Mouse (Mus musculus) small intestine, adult 2 months (tissue): ENCODE data around the gene Arpc4. TPM values are rescaled to one million over a fixed set of nuclear protein-coding genes. Genes with fewer than 3 reads are reported as not detected.
"Not testable (repeated sequence)": the region's sequence is repeated elsewhere in the genome, so short reads cannot be mapped to it uniquely, and the experiment has no call there.

ENCODE experiments used
- H3K27ac ChIP-seq: fragments of 200-500 bp; 2 replicates; pipeline ENCODE4 v1.5.1; 2012; ENCODE audit warnings: low read depth, low read length, control low read depth, inconsistent platforms; ENCODE audit not compliant: insufficient read depth
- H3K27me3 ChIP-seq: fragments of 200-500 bp; 2 replicates; pipeline ENCODE4 v1.6.1; 2012; ENCODE audit warnings: mild to moderate bottlenecking, moderate library complexity, low read length, inconsistent platforms; ENCODE audit not compliant: control insufficient read depth, insufficient read depth
- H3K36me3 ChIP-seq: fragments of 200-500 bp; 2 replicates; pipeline ENCODE4 v1.6.1; 2012; ENCODE audit warnings: mild to moderate bottlenecking, low read length, control low read depth, inconsistent platforms; ENCODE audit not compliant: control insufficient read depth, insufficient read depth
- H3K4me1 ChIP-seq: fragments of 200-500 bp; 2 replicates; pipeline ENCODE4 v1.6.1; 2012; ENCODE audit warnings: low read length, inconsistent platforms, mixed read lengths; ENCODE audit not compliant: control insufficient read depth, insufficient read depth, insufficient read length
- H3K4me3 ChIP-seq: fragments of 200-500 bp; 2 replicates; pipeline ENCODE4 v1.5.1; 2012; ENCODE audit warnings: low read depth, mild to moderate bottlenecking, control low read depth, inconsistent platforms, low read length, moderate library complexity
- CTCF ChIP-seq: fragments of 200-500 bp; IDR thresholded peaks from 2 replicates; pipeline ENCODE4 v1.5.1; 2012; ENCODE audit warnings: low read depth, mild to moderate bottlenecking, control low read depth, inconsistent platforms, low read length, moderate library complexity, mixed read lengths; ENCODE audit not compliant: insufficient replicate concordance, insufficient read length; ENCODE audit errors: extremely low read depth
- POLR2A ChIP-seq: fragments of 200-500 bp; IDR thresholded peaks from 2 replicates; pipeline ENCODE4 v1.6.1; 2012; ENCODE audit warnings: low read depth, mild to moderate bottlenecking, control low read depth, inconsistent platforms, low read length, moderate library complexity
- WGBS: fragments of 180-500 bp; shearing (Covaris S2); methylation state at CpG from one replicate; pipeline ENCODE4 v1.1.7; 2018; 5-methylcytosine and 5-hydroxymethylcytosine counted together
- polyA plus RNA-seq: library from polyadenylated mRNA; depleted of rRNA; stranded (reverse); fragments of >200 nt; gene quantifications from 2 replicates; pipeline ENCODE4 v1.2.3, GENCODE M21; 2012; rRNA removed

Arpc4 gene
- polyA plus RNA-seq, result 45.9 and 96.0 TPM in 2 replicates

DNA sequence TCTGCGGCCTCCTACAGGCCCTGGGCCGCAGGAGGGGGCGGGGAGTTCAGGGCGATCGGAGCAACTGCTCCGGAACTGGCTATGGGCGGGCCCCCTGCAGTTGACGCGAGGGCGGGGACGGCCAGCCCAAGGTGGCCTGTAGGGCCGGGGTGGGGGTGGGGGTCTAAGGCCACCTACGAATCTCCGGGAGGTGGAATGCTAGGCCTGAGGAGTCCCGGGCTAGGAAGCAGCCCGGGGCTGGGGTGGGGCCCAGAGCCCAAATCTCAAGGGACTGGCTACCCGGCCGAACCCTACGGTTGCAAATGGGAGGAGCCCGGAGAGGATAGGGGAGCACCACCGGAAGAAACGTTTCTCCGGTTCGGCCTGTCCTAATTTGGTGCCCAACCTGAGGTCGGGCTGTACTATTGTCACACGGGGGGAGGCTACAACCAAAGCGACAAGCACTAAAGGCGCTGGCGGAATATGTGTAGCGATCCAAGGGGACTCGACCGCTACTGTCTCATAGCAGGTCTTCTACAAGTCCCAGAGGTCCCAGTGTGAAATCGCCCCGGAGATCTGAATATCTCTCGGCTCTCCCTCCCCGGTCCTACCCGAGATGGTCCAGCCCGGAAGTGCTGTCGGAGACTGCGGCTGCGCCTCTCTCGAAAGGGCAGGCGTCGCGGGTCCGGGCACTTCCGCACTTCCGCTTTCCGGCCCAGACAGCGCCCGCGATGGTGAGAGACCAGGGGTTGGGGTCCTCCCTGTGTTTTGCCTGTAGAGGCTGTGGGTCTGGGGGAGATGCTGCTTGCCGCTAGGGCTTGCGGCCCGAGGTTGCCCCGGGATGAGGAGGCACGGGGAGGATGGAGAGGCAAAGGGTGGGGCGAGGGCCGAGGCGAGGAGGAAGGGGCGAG lies at the start of gene Arpc4, which contains the start of gene Tada3:
Gene Arpc4, plus strand, starts transcription at position 620 of the 890 bp plus-strand sequence.
Gene Tada3, minus strand, starts transcription at position 388 of the 890 bp plus-strand sequence.
- under 1% methylated on average over 61 of the region's 61 CpGs for WGBS

DNA sequence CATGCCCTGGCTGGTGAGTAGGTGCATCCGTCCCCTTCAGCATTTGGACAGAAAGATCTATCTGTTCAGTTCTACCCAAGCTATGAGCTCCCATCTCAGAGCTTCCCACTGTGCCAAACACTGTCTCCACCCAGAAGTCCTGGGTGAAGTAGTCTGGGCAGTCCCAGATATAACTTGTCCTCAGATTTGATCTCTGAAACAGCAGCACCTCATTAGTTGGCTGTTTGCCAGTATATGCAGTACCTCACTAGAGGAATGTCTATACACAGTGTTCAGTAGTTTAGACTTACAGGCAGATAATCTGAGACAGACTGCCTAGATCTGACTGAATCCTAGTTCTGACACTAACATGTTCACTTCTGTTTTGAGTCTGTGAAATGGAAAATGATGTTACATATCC lies 48.5 kb upstream of the Arpc4 start:
- TF ChIP-seq POLR2A (no peak), CTCF (no peak)
- no peak overlapping the region for H3K27ac ChIP-seq
- no peaks in the 10 kb centered on the region for H3K27me3 ChIP-seq
- peaks cover 15% of the 10 kb centered on the region for H3K4me1 ChIP-seq
- no peak overlapping the region for H3K4me3 ChIP-seq
- 93% methylated on average over 1 of the region's 1 CpGs for WGBS
- H3K36me3 ChIP-seq, result peaks cover 11% of the 10 kb centered on the region

More for the DNA sequence above, at the start of gene Arpc4, which contains the start of gene Tada3:
- no peaks in the 10 kb centered on the region for H3K27me3 ChIP-seq
- H3K27ac ChIP-seq, result peak within 1 kb of the TSS; percentile 98
- H3K4me1 ChIP-seq, result peaks cover 14% of the 10 kb centered on the region
- TF ChIP-seq POLR2A, result peak; percentile 66
- no peak for TF ChIP-seq CTCF
- peak within 1 kb of the TSS; percentile 71 for H3K4me3 ChIP-seq
- H3K36me3 ChIP-seq, result peaks cover 39% of the 10 kb centered on the region

DNA sequence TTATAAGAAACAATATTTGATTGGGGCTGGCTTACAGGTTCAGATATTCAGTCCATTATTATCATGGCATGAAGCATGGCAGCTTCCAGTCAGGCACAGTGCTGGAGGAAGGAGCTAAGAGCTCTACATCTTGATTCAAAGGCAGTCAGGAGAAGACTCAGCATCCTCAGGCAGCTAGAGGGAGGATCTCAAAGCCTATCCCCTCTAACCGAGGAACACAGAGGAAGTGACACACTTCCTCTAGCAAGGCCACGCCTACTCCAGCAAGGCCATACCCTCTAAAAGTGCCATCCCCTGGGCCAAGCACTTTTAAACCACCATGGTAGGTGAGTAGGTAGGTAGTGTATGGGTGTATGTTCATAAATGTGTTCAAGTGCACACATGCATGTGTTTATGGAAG lies 47.4 kb upstream of the Arpc4 start:
- Histone ChIP-seq H3K4me3 (no peak overlapping the region), H3K4me1 (peaks cover 16% of the 10 kb centered on the region), H3K27me3 (no peaks in the 10 kb centered on the region), H3K36me3 (peaks cover 15% of the 10 kb centered on the region; the same call in 1 of the 2 replicates), H3K27ac (no peak overlapping the region)
- WGBS, result 46% methylated on average over 2 of the region's 2 CpGs
- TF ChIP-seq CTCF (no peak), POLR2A (no peak)

DNA sequence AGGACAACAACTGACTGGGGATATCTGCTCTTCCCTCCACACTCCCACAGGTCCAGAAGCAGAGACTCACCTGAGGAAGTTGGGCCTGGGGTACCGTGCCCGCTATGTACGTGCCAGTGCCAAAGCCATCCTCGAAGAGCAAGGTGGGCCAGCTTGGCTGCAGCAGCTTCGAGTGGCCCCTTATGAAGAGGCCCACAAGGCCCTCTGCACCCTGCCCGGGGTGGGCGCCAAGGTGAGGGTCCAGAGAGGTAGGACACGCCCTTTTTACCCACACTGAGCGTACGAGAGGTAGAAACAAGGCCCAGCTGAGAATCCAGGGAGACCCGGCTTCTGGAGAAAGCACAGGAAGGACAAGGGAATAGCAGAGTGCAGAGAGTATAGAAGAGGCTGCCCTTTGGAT lies 46.2 kb upstream of the Arpc4 start:
- no peaks in the 10 kb centered on the region for H3K27me3 ChIP-seq
- H3K36me3 ChIP-seq, result peaks cover 23% of the 10 kb centered on the region
- no peak for TF ChIP-seq CTCF
- TF ChIP-seq POLR2A, result no peak
- no peak overlapping the region for H3K27ac ChIP-seq
- no peak overlapping the region for H3K4me3 ChIP-seq
- WGBS, result 93% methylated on average over 11 of the region's 11 CpGs
- peaks cover 16% of the 10 kb centered on the region for H3K4me1 ChIP-seq

DNA sequence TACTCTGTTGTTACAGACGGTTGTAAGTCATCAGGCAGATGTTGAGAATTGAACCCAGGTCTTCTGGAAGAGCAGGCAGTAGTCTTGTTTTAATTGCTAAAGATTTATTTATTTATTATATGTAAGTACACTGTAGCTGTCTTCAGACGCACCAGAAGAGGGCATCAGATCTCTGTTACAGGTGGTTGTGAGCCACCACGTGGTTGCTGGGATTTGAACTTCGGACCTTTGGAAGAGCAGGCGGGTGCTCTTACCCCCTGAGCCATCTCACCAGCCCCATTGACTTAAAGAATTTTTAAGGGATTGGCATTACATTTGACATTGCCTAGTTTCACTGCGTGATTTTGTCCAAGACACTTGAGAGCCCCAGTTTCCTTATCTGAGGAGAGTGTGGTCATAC lies 45.2 kb upstream of the Arpc4 start:
- WGBS, result 20% methylated on average over 6 of the region's 6 CpGs
- H3K36me3 ChIP-seq, result peaks cover 24% of the 10 kb centered on the region
- H3K27me3 ChIP-seq, H3K4me3 ChIP-seq: not testable (repeated sequence)
- peaks cover 13% of the 10 kb centered on the region for H3K4me1 ChIP-seq
- peak overlapping the region; percentile 74 for H3K27ac ChIP-seq

DNA sequence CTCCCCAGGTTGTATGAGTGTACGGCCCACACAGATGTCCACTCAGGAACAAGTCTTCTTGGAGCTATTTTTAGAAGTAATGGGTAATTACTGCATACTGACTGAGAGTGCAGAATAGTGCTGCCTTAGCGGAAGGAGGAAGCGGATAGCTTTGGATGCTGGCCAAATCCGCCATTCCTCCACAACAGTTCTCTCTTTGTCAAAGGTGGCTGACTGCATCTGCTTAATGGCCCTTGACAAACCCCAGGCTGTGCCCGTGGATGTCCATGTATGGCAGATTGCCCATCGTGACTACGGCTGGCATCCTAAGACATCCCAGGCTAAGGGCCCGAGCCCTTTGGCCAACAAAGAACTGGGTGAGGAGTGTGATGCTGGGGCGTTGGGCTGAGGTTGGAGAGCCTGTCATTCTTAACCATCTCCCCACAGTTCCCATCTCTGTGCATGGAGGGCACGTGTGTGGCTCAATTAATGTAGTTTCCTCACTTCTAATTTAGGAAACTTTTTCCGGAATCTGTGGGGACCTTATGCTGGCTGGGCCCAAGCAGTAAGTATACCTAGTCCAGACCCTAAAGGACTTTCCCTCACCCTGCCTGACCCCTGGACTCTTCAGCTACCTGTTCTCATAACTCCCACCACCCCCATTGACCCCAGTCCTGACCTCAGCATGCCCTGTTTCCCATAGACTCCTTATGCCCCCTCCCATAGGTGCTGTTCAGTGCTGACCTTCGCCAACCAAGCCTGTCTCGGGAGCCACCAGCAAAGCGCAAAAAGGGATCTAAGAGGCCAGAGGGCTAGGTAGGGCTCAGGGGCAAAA lies 44.6 kb upstream of the Arpc4 start:
- 35% methylated on average over 14 of the region's 14 CpGs for WGBS
- Histone ChIP-seq H3K36me3 (peaks cover 25% of the 10 kb centered on the region), H3K4me1 (peaks cover 13% of the 10 kb centered on the region), H3K27ac (peak overlapping the region; percentile 74), H3K27me3 (no peaks in the 10 kb centered on the region), H3K4me3 (peak overlapping the region; percentile 11; the same call in 1 of the 2 replicates)
- no peak for TF ChIP-seq CTCF
- TF ChIP-seq POLR2A, result no peak

DNA sequence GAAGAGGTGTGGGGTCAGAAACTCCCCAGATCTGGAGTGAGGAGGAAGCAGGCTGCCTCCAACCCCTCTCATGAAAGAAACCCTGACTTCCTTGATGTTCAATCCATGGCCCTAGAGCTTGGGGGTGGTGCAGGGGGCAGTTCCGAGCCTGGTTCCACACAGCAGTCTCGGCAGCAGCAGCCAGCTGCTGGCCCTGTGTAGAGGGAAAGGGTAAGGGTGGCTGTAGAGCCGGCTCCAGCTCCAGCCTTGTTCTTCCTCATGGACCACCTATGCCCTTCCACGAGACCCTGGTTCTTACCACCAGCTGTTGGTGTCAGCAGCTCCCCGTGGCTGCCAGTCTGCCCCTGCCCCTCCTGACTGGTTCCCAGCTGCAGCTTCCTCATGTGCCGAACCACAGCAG lies 43.7 kb upstream of the Arpc4 start:
- peaks cover 13% of the 10 kb centered on the region for H3K4me1 ChIP-seq
- H3K36me3 ChIP-seq, result peaks cover 25% of the 10 kb centered on the region
- H3K27ac ChIP-seq, result no peak overlapping the region
- H3K4me3 ChIP-seq, result no peak overlapping the region
- TF ChIP-seq CTCF (no peak), POLR2A (no peak)
- H3K27me3 ChIP-seq, result no peaks in the 10 kb centered on the region
- 60% methylated on average over 6 of the region's 6 CpGs for WGBS
